Mouse (Mus musculus): ENCODE measurements around the gene Egfr. TPM values are rescaled to one million over a fixed set of nuclear protein-coding genes. Genes with fewer than 3 reads are reported as not detected.

Egfr gene
- total and polyA plus RNA-seq, 3 experiments = 0.26 TPM; not detected in 2

GRCm38 (mm10) chr11:16948756-16949155 lies 196.8 kb downstream of the Egfr start (continued):
- TF ChIP-seq POLR2A (IDR thresholded peaks at IDR 0.05; ENCODE audit: low read depth, low read length) (no peak), SMC3 (IDR thresholded peaks at IDR 0.05; ENCODE audit: low read depth, low read length) (peak; percentile 90), CTCF (conservative IDR thresholded peaks at IDR 0.05 in 1 of 2, IDR thresholded peaks at IDR 0.05 in 1 of 2; ENCODE audit: low read depth in 2 of 2, low read length in 2 of 2) (peak; percentile 87 to 96), IRF4 (IDR thresholded peaks at IDR 0.05; ENCODE audit: low read depth, low read length) (peak; percentile 34; the same call in 1 of the 2 replicates), NELFE (IDR thresholded peaks at IDR 0.05; ENCODE audit: low read depth, low read length) (0 out of 2 replicates have a peak, but pooled peaks have one; percentile 45), ZNF384 (IDR thresholded peaks at IDR 0.05; ENCODE audit: low read depth, low read length) (peak; percentile 53), ZKSCAN1 (IDR thresholded peaks at IDR 0.05; ENCODE audit: borderline replicate concordance, low read depth, low read length) (no peak)

GRCm38 (mm10) chr11:16950226-16950975 lies 198.4 kb downstream of the Egfr start:
- H3K9me3 ChIP-seq (replicated peaks; ENCODE audit: low read length) = no peaks in the 10 kb centered on the region
- in situ Hi-C loops (cut with MboI; ENCODE audit: low pct_ligation_motif_present, low pct_unique_long_range_greater_than_20kb, low sequenced_read_pairs) (no loop called here), dilution Hi-C loops (cut with MboI; ENCODE audit: extremely low pct_ligation_motif_present, extremely low pct_unique_long_range_greater_than_20kb, low sequenced_read_pairs) (no loop called here)
- H3K79me2 ChIP-seq (replicated peaks; ENCODE audit: control insufficient read depth, extremely low read depth, insufficient read depth, poor library complexity, severe bottlenecking) = peaks cover 9% of the 10 kb centered on the region
- peak overlapping the region; percentile 99 for H3K4me2 ChIP-seq (ENCODE audit: insufficient read depth, low read depth, poor library complexity, severe bottlenecking)
- H3K4me1 ChIP-seq (ENCODE audit: control insufficient read depth in 1 of 2, insufficient read depth in 2 of 2) = peaks cover 8 to 71% of the 10 kb centered on the region in 2 experiments
- TF ChIP-seq BHLHE40 (IDR thresholded peaks at IDR 0.05; ENCODE audit: low read depth, low read length) = no peak
- peak; percentile 27; the same call in 1 of the 2 replicates for TF ChIP-seq EP300 (IDR thresholded peaks at IDR 0.05; ENCODE audit: low read length)
- no peak for TF ChIP-seq UBTF (IDR thresholded peaks at IDR 0.05; ENCODE audit: low read depth, low read length)
- TF ChIP-seq PAX5 (IDR thresholded peaks at IDR 0.05; ENCODE audit: low read length) = no peak
- TF ChIP-seq CHD1 (IDR thresholded peaks at IDR 0.05; ENCODE audit: low read depth, low read length) = 0 out of 2 replicates have a peak, but pooled peaks have one; percentile 14
- no peak for TF ChIP-seq TCF12 (IDR thresholded peaks at IDR 0.05; ENCODE audit: low read depth, low read length)
- 0 out of 2 replicates have a peak, but pooled peaks have one; percentile 14 for TF ChIP-seq ETS1 (conservative IDR thresholded peaks at IDR 0.05; ENCODE audit: low read depth, low read length)
- no peak; the same call in 1 of the 2 replicates for TF ChIP-seq MYC (IDR thresholded peaks at IDR 0.05; ENCODE audit: low read depth, low read length)
- no peak for TF ChIP-seq ZKSCAN1 (IDR thresholded peaks at IDR 0.05; ENCODE audit: borderline replicate concordance, low read depth, low read length)
- no peak for DNase-seq (ENCODE audit: extremely low read depth)
- H3K36me3 ChIP-seq (replicated peaks in 1 of 2; ENCODE audit: control insufficient read depth in 1 of 2, insufficient read depth in 1 of 2, low read length in 1 of 2) = peaks cover 0 to 6% of the 10 kb centered on the region in 2 experiments
- H3K27me3 ChIP-seq (replicated peaks) = no peaks in the 10 kb centered on the region
- H3K27ac ChIP-seq (ENCODE audit: insufficient read depth, low read depth) = no peak overlapping the region
- H3K4me3 ChIP-seq (replicated peaks in 1 of 3; ENCODE audit: low read depth in 2 of 3, low read length in 2 of 3, poor library complexity in 1 of 3) = peak overlapping the region; percentile 56 to 71 (median 56)
- peak overlapping the region; percentile 89 for H3K9ac ChIP-seq (ENCODE audit: insufficient read depth, low read depth)

- H3K27ac ChIP-seq (ENCODE audit: insufficient read depth, low read depth) = peak within 1 kb of the TSS; percentile 59
- peak; percentile 100 for DNase-seq (ENCODE audit: extremely low read depth)
- H3K27me3 ChIP-seq (replicated peaks) = no peaks in the 10 kb centered on the region
- peak within 1 kb of the TSS; percentile 74 to 80 (median 76) for H3K4me3 ChIP-seq (replicated peaks in 1 of 3; ENCODE audit: low read depth in 2 of 3, low read length in 2 of 3, poor library complexity in 1 of 3)
- H3K4me1 ChIP-seq (ENCODE audit: control insufficient read depth in 1 of 2, insufficient read depth in 2 of 2) = peaks cover 10 to 72% of the 10 kb centered on the region in 2 experiments
- no peaks in the 10 kb centered on the region for H3K9me3 ChIP-seq (replicated peaks; ENCODE audit: low read length)
- dilution Hi-C loops (cut with MboI; ENCODE audit: extremely low pct_ligation_motif_present, extremely low pct_unique_long_range_greater_than_20kb, low sequenced_read_pairs) (no loop called here), in situ Hi-C loops (cut with MboI; ENCODE audit: low pct_ligation_motif_present, low pct_unique_long_range_greater_than_20kb, low sequenced_read_pairs) (no loop called here)
- H3K4me2 ChIP-seq (ENCODE audit: insufficient read depth, low read depth, poor library complexity, severe bottlenecking) = peak within 1 kb of the TSS; percentile 99
- peak within 1 kb of the TSS; percentile 89 for H3K9ac ChIP-seq (ENCODE audit: insufficient read depth, low read depth)
- H3K79me2 ChIP-seq (replicated peaks; ENCODE audit: control insufficient read depth, extremely low read depth, insufficient read depth, poor library complexity, severe bottlenecking) = peaks cover 9% of the 10 kb centered on the region
- peaks cover 0 to 6% of the 10 kb centered on the region in 2 experiments for H3K36me3 ChIP-seq (replicated peaks in 1 of 2; ENCODE audit: control insufficient read depth in 1 of 2, insufficient read depth in 1 of 2, low read length in 1 of 2)
- TF ChIP-seq TBP (conservative IDR thresholded peaks at IDR 0.05; ENCODE audit: low read depth, low read length) (peak; percentile 95), MAZ (IDR thresholded peaks at IDR 0.05; ENCODE audit: low read depth, low read length) (no peak), MAFK (IDR thresholded peaks at IDR 0.05; ENCODE audit: insufficient replicate concordance, low read length) (no peak), POLR2A (IDR thresholded peaks at IDR 0.05; ENCODE audit: low read depth, low read length) (peak; percentile 98), SIN3A (IDR thresholded peaks at IDR 0.05; ENCODE audit: low read length) (peak; percentile 96), POLR2AphosphoS2 (IDR thresholded peaks at IDR 0.05; ENCODE audit: low read depth, low read length) (peak; percentile 97), ZC3H11A (IDR thresholded peaks at IDR 0.05; ENCODE audit: low read depth, low read length) (no peak), CHD1 (IDR thresholded peaks at IDR 0.05; ENCODE audit: low read depth, low read length) (no peak; the same call in 1 of the 2 replicates), JUN (IDR thresholded peaks at IDR 0.05; ENCODE audit: insufficient read depth, low read depth, low read length) (no peak), BHLHE40 (IDR thresholded peaks at IDR 0.05; ENCODE audit: low read depth, low read length) (no peak; the same call in 1 of the 2 replicates), RAD21 (IDR thresholded peaks at IDR 0.05; ENCODE audit: low read depth, low read length) (no peak), SMC3 (IDR thresholded peaks at IDR 0.05; ENCODE audit: low read depth, low read length) (no peak), MAX (IDR thresholded peaks at IDR 0.05; ENCODE audit: low read length) (peak; percentile 94), MXI1 (IDR thresholded peaks at IDR 0.05; ENCODE audit: low read depth, low read length) (peak; percentile 97), TCF12 (IDR thresholded peaks at IDR 0.05; ENCODE audit: low read depth, low read length) (peak; percentile 93), ZNF384 (IDR thresholded peaks at IDR 0.05; ENCODE audit: low read depth, low read length) (no peak), ETS1 (conservative IDR thresholded peaks at IDR 0.05; ENCODE audit: low read depth, low read length) (peak; percentile 34; the same call in 1 of the 2 replicates), CHD2 (IDR thresholded peaks at IDR 0.05; ENCODE audit: low read length) (peak; percentile 95)
Measured at GRCm38 (mm10) chr11:16950976-16951760, 199.2 kb downstream of the Egfr start, which contains the start of gene Fbxo48. Fbxo48 (plus strand) TSS chr11:16951375.

All from CH12.LX (cell line).